Mouse (Mus musculus) G1E (cell line): ENCODE data around the gene Ddx25.

ENCODE experiments used
- CTCF ChIP-seq: IDR thresholded peaks from 2 replicates; pipeline ENCODE4 v1.5.1; 2012; ENCODE audit warnings: low read depth, low read length, inconsistent platforms, mixed read lengths
- GATA1 ChIP-seq: IDR thresholded peaks from 2 replicates; pipeline ENCODE4 v1.6.1; 2012; ENCODE audit warnings: borderline replicate concordance, low read length, inconsistent platforms, mixed read lengths
- POLR2AphosphoS5 ChIP-seq: IDR thresholded peaks from 2 replicates; pipeline ENCODE4 v1.6.1; 2012; ENCODE audit warnings: low read depth, low read length, inconsistent platforms; ENCODE audit not compliant: insufficient replicate concordance
- TAL1 ChIP-seq: conservative IDR thresholded peaks from 2 replicates; pipeline ENCODE4 v1.6.1; 2012; ENCODE audit warnings: low read depth, low read length, inconsistent platforms, mixed read lengths

GRCm38 (mm10) chr9:35495471-35495870 is 62.9 kb downstream of the Ddx25 start:
- TF ChIP-seq TAL1 (no peak), GATA1 (no peak), CTCF (no peak), POLR2AphosphoS5 (no peak)
